Mouse (Mus musculus) frontal cortex, postnatal 10 days (tissue): ENCODE results near the gene Col6a2.

ENCODE experiments used
- DNase-seq, 2 experiments: peaks; one replicate each; pipeline ENCODE4 v3.0.0; 2022; ENCODE audit warnings: low spot score in 2 of 2, mixed read lengths in 1 of 2

Col6a2 gene

DNA sequence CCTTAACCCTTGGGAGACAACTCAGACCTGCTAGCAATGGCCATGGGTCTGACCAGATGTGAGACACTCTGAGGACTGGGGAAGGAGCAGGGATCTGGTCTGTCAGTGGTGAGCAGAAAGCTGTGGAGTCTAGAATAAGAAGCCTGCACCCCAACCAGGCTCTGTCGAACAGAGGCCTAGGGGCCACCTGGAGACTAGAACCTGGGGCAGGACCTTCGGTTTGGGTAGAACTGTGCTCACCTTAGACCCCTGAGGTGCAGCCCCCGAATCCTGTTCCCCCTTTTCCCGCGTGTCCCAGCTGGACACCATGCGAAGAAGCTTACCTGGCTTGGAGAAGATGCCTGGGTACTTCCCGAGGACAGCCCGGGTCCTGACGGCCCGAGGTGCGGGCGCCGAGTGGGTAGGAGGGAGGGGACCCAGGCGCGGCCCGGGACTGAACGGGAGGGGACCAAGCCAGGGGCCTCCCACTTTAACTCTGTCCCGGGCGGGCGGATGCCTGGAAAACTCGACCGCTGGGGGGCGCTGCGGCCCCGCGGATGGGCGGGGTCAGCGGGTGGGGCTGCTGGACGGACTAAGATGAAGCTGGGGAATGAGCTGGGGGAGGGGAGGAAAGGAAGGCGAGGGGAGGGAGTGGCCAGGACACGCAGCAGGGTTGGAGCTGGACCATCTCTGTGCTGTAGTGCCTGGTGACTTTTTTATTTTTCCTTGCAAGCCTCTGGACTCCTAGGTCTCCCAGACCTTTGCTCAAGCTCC lies at the start of gene Col6a2:
TSS of gene Col6a2 (minus strand) at position 703 of the 753 bp plus-strand sequence.
- DNase-seq: peak; percentile 43 to 66

DNA sequence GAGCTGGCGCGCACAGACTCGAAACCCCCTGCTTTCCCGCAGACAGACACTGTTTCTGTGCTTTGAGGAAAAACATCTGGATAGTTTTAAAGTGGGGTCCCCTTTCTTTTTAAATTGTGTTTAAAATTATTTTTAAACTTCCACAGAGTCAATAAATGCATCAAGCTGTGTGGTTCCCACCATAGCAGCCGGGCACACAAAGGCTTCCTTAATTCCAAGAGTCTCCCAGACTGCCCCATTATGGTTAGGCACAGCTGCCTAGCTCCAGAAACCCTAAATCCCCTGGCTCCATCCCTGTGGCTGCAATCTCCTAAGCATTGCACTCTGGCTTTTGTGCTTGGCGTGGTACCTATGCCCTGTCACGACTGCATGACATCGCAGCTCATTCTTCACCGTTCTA lies 48.5 kb upstream of the Col6a2 start:
- no peak for DNase-seq

DNA sequence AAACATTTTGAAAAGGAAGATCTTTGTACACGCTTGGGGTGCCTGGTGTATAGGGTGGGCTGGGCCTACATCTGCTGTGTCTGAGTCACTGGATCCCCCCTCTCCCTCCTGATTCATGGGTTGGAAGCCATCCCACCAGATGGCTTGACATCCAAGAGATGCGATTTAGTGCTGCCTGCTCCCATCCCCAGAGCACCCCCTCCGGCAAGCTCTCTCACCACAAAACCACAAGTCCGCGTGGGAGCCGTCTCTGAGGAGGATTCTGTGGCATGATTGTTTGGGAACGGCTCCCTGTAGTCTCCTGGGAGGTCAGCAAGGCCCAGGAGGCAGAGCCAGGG lies 45.5 kb upstream of the Col6a2 start:
- DNase-seq: peak; percentile 32 to 64

DNA sequence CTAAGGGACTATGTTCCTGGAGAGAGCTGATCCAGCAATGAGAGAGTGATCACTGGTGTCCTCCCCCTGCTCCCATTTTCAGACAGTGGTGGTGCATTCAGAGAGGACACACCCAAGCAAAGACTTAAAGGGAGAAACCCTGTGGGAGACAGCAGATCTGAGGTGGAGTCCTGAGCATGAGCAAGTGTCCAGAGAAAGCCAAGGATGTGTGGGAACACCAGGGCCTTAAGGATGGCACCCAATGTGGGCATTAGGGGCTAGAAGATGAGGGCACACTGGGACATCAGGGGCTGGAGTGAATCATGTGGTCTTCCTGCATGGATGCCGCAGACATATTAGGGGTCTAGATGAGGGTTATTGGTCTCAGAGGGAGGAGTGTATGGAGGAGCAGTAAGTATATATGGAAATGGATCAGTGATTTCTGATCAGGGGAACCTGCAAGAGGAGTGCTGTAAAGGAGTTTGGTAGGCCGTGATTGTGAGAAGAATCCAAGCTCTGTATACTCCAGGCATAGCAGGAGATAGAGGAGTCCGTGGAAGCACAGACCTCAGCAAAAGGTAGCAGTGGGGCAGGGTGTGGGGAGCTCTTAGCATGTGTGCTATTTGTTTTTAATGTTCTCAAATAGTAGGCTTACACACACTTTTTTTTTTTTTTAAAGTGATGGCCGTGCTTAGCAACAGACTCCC lies 45.0 kb upstream of the Col6a2 start:
- no peak for DNase-seq

DNA sequence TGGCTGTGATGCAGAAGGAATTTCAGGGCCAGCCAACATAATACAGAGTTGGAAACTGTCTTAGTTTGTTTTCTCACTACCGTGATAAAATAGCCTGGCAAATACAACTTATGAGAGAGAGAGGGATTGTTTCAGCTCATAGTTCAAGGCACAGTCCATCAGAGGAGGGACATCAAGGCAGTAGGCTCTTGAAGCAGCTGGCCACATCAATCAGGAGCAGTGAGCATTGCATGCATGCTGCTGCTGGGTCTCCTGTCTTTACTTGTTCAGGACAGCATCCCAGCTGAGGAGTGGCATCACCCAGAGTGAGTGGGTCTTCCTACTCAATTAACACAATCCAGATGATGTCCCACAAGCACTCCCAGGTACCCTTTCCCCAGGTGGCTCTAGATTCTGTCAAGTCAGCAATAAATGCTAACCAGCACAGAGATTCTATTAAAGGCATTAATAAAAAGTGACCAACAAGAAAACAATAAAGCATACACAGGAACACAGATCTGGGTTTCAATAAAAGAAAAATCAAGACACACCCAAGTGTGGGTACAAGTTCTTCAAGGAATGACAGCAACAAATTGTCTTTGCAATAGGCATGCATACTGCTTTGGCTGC lies 43.9 kb upstream of the Col6a2 start:
- no peak for DNase-seq

DNA sequence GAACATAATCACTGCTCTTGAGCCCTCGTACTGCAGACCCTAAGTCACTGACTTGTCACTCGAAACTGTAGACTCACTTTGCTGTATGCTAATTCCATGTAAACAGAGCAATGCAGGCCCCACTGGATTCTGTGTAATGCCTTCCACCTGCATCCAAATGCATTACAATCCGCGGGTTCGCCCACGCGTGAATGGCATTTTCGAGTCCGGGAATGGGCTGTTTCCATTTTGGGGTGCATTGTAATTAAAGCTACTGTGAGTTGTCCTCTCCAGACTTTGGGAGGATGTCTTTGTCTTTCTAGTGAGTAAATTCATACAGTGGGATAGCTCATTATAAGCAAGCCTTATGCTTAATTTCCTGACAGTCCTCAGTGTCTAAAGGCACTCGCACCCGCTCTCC lies 42.1 kb upstream of the Col6a2 start:
- DNase-seq: no peak

DNA sequence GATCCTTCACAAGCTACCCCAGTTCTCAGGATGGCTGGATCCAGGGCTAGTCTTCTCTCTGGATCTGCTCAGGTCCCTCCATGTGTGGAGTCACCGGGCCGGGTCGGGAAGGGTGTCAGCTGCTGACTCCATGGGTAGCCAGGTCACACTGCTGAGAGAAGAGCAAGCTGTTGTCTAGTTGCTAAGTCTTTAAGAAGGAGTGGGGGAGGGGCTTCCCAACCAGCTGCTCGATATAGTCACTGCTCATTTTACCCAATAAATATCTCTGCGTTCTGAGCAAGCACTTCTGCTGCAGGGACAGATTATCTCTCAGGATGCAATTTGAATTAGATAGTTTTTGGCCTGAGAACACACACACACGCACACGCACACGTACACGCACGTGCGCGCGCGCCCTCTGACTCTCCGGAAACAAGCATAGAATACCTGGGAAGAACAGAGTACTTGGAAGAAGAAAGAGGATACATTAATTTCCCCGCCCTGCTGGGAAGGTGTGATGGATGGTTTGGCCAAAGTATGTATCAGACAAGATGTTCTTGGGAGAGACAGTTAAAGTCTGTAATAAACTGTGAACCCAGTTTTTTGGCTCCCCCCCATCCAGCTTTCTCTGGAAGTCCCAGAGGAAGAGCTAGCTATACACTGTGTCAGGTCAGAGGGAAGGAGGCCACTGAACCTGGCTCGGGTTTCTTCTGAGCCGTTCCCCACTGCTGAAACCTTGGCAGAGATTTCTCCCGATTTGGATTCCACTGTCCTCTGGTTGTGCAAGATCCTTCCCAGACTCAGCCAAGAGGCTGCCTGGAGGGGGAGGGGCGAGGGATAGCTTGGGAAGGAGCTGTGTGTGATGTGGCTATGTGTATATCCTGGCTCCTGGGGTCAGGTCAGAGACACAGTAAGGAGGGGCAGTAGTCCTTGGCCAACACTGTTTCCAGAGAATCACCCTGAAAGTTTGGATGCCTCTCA lies 41.0 kb upstream of the Col6a2 start:
- no peak for DNase-seq

DNA sequence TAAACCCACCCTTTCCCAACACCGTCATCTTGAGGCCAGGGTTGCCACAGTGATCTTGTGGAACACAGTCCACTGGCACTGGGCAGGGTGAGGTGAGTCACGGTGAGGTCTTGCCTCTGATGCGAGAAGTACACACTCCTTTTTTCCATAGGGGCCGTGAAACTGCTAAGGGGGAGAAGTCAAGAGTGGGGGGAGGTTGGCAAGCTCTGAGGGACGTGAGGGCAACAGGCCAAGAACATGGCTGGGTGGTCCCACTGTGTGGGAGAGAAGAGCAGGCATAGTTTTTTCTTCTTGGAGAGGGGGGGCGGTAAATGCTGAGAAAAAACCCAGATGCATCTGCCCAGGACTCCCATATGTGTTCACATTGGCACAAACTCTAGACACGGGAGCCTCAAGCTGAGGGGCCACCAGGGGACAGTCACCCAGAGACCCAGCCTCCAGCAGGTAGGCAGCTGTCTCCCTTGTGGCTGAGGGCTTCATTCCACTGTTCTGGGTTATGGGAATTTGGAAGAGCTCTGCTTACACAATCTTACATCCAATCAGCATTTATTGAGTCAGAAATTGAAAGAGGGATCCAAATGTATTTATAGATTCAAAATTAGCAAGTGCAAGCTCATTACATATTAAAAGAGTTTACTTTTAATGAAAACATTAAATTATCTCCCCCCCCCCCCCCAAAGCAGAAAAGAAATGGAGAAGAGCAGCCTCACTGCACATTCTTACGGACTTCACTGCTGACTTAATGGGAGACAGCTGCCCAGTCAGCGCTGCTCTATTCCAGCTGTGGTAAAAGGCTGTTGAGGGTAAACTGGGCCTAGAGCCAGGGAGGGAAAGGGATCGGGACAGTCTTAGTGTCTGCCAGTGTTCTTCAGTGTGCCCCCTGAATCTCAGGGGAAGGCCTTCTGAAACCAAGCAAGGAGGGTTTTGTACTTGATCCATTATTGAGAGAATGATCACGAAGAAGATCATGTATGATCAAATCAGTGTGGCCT lies 30.2 kb upstream of the Col6a2 start:
- DNase-seq: no peak

DNA sequence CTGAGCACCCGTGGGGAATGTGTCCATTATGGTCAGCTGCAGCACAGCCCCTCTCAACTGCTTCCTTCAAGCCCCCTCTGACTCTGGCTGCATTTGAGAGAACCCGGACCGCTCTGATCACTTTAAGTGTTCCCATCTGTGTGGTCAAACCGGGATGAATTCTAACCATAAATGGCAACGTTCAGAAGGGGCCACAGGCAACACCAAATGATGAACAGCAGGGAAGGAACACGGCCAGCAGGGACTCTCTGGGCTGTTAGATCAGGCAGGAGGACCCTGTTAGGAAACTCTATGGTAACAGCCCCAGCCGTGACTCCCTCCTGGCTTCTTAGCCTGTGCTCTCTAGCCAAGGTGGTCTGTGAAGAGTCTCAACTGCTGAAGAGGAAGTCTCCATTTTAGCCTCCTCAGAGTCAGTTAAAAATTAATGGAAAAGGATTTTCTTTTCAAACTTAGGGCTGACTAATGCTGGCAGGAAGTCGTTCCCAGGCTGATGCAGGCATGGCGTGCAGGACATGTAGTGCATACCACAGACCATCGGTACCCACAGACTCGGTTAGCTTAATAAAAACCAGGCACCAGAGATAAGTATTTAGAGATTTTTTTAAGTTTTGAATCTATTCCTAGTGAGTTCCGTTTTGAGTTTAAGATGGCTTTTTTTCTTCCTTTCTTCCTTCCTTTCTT lies 27.4 kb upstream of the Col6a2 start:
- DNase-seq: no peak

DNA sequence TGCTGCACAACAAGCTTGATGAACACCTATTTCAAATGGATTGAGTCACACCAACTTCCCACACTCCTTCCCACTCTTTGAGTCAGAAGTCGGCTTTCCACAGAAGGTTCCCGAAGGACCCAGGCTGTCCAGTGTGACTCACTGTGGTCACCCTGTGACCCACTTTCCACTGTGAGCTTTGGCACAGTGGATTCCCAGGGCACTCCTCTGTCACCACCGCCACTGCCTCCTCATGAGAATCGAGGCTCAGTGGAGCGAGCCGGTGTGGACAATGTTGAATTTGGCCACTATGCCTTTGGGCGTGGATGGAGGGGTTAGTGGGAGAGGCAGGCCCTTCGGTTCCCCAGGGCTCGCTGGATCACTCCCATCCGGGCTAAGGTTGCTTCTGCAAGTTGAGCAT lies 25.3 kb upstream of the Col6a2 start:
- DNase-seq: no peak

DNA sequence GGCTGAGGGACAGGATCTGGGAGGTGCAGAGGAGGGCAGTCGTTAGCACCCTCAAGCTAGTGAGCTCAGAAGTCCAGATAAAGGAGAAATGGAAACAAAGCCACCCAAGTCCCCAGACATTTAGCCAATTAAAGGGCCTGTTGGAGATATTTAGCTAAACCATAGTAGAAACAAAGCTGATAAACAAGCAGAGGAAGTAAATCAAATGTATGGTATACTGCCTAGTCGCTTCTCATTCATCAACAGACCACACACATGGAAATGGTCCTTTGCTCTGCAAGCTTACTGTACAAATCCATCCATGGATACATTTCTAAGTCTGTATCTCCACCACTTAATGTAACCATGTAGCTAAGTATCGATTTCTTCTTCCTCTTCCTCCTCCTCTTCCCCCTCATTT lies 24.0 kb upstream of the Col6a2 start:
- no peak for DNase-seq

DNA sequence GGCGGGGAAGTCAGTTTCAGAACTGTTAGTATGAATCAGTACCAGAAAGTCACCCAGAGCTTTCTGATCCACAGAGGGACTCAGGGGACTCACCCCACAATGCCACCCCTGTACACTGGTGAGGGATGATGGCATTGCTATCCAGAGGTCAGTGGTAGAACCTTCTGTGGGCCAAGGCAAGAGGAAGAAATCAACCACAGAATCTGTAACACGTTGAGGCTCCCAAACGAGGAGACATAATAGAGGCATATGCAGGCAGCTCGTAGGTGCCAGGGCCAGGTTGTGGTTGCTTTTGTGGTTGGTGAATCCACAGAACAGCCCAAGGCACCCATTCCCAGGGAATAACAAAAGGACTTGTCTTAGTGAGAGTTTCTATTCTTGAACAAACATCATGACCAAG lies 22.3 kb upstream of the Col6a2 start:
- no peak for DNase-seq

DNA sequence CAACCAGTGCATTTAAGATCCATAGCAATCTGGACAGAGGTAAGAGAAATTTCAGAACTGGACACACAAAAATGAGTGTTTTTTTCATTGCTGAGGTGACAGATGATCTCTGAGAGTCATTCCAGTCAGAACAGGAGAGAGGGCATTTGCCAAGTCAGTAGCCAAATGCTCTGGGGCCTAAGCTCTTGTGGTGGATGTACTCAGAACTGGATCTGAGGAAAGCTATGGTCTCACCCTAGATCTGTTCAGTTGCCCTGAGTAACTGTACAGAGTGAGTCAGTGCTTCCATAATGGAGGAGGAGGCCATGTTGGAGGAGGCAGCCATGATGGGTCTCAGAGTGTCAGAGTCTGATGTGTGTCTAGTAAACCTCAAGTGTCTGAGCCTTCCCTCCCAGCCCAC lies 21.6 kb upstream of the Col6a2 start:
- DNase-seq: no peak

DNA sequence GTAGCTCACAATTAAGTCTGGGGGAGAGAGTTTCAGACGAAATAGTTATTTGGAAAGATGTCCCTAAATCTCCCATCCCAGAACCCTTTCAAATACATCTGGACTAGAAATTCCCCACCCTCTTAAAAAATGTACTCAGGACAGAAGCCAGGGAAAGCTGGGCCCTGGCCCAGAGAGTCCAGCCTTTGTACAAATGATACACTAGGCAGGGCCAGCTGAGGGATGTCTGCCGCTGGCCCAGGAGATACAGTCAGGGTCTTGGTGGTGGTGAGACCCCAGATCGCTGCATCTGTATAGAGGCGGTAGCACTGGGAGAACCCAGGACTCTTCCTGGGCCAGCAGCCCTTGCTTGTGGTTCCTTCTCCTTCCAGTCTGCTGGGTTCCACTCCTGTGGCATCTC lies 20.6 kb upstream of the Col6a2 start:
- no peak for DNase-seq

DNA sequence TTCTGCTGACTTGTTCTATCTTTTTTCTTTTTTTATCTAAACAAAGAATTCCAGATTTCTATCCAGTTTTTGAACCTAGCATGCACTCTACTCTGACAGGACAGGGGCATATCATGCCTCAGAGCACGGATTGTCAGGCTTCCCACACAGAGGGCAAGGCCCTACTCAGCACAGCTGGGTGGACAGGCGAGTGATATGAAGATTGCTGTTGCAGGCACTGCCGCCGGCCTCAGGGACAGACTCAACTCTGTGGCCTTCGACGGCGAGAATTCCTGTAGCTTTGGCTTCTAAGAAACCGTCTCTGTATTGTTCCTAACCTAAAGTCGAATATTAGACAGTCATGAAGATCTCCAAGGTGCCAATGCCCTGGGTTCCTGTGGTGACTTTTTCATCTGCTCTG lies 20.0 kb upstream of the Col6a2 start:
- no peak for DNase-seq

DNA sequence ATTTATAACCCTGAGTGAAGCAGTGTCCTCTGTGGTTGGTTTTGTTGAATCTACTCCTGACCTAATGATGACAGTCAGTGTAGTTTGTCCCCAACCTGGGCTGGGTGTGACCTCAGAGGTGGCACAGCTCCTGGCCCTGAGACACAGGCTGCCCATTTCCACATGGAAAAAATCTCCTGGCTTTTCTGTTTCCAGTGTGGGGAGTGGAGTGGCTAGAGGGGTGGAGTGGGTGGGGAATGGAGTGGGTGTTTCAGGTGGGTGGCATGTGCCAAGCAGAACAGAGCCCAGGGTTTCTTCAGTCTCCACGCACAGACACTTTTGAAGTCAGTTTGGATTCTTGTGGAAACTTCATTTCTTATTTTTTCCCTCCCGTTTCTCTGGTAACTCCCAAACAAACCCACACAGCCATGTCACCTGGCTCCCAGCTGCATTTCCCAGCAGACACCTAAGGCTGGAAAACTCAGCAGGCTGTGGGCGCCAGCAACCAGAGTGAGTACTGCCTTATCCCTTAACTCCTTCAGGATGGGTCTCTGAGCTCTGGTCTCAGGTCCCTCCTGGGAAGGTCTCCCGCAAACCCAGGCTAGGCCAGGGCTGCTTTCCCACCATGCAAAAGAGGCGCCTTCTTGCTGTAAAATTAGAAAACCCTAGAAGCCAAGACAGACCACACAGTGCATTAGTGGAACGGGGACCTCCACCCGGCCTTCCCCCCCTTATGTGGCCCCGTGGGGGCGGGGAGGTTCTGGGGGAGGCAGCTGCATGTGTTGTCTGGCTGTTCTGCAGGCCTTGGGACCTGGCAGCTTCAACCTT lies 19.4 kb upstream of the Col6a2 start:
- no peak for DNase-seq

DNA sequence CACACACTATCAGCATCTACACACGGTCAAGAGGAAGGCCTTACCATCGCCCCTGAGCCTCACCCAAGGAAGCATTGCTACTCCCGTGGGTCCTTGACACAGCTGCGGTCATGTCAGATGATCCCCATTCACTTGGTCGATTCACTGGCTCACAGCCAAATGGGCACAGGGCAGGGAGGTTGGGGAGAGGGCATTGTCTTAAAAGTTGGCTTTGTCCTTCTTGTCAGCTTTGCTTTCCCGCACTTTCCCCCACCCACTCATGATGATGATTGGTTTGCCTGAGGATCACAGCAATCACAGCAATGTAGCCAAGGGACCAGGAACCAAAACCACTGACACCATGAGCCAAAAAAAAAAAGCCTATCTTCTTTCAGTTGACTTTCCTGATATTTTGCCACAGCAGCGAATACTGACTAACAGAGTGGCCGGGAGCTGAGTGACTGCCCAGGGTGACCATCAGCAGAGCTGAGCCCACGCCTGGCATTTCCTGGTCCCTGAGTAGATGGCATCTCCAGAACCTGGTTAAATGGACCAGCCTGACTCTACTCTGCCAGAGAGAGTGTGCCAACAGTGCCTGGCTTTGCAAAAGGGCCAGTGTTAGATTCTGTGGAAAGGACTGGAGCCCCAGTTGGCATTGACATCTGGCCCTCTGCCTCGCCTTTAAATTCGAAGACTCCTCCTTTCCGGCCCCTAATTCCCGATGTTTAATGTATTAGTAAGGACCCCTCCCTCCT lies 18.6 kb upstream of the Col6a2 start:
- no peak for DNase-seq

DNA sequence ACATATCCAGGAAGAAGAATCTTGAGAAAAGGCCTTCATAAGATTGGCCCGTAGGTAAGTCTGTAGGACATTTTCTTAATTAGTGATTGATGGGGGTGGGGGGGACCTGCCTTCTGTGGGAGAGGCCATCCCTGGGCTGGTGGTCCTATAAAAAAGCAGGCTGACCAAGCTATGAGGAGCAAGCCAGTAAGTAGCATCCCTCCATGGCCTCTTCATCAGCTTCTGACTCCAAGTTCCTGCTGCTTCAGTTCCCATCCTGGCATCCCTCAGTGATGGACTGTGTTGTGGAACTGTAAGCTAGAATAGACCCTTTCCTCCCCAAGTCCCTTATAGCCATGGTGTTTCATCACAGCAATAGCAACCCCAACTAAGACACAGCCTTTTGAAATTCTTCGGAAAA lies 16.5 kb upstream of the Col6a2 start:
- no peak for DNase-seq

DNA sequence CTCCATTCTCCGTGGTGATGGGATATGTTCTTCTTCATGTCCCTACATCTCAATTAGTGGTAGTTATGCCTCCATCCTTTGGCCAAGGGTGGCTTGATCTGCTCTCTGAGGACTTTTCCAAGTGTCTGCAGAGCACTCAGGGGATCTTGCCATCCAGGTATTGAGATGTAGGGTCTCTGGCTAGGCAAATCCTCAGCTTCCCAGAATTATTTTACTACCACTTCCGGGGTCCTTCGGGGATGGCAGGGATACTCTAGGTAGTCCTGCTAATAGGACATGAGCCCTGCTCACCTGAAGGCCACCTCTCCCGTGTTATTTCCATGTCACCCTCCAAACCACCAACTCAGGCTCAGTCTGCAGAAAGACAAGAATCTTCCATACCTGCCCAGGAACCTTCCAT lies 13.2 kb upstream of the Col6a2 start:
- DNase-seq: no peak
